Comparison of ENCODE assay signal across 8 mouse cellular contexts in genomic region chr17:73169461-73169860, GRCm38 (mm10).
"Had no signal": no experiment of that assay in that cellular context is flagged by ENCODE, and none has a peak within 500 bp of the region (broad histone marks: within the 10 kb centered on the region; RNA-seq: fewer than 3 reads in every experiment).

No protein-coding gene starts in this region.

- DNase-seq: kidney, adult 2 months; kidney, postnatal 25 days; lung, embryonic 14.5 days; lung, postnatal 10 days; lung, postnatal 4 days; right cerebral cortex, adult 18-20 months; right cerebral cortex, postnatal 25 days; thymus, postnatal 25 days had no signal
